Mouse (Mus musculus) ovary, postnatal 36 days (tissue): ENCODE data around the gene Fchsd2.

Experiments used
- DNase-seq: peaks from one replicate; pipeline ENCODE4 v3.0.0; 2022; ENCODE audit warnings: low spot score, mixed read lengths

Gene Fchsd2

DNA sequence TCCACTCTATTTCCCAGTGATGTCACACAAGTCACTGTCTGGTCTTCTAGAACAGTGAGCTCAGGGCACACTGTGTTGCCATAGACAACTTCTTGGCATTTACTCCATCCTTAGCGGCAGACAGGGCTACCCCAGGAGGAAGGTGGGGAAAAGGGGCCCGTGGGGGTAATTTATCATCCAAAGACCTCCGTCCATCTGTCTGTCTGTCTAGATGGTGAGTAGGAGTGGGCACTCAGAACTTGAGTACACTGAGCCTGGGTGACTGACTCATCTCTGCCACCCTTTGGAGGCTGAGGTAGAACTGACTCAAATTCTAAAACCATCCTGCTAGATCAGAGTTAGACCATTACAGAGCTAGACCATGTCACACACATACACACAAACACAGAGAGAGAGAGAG is 224.4 kb downstream of the Fchsd2 start, which contains the start of gene Stard10:
TSS of gene Stard10 (plus strand) at position 73 of the 400 bp plus-strand sequence.
- no peak for DNase-seq

GRCm38 (mm10) chr7:101318848-101319247 is 226.2 kb downstream of the Fchsd2 start:
- no peak for DNase-seq

DNA sequence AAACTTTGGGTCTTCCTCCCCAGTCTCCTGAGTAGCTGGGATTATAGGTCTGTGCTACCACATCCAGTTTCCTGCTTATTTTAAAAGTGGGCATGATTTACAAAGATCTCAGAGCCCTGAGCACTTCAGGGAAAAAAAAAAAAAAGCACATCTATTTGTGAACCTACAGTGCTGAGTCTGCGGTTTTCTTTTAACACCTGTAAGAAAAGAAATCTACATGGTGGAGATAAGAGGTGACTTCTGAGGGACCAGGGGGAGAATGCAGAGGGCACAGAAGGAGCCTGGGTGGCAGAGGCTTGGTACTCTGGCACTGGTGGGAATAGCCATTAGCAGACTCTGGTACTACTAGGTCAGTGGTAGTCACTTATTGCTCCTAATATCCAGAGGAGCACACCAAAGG is 227.1 kb downstream of the Fchsd2 start:
- DNase-seq, result no peak

DNA sequence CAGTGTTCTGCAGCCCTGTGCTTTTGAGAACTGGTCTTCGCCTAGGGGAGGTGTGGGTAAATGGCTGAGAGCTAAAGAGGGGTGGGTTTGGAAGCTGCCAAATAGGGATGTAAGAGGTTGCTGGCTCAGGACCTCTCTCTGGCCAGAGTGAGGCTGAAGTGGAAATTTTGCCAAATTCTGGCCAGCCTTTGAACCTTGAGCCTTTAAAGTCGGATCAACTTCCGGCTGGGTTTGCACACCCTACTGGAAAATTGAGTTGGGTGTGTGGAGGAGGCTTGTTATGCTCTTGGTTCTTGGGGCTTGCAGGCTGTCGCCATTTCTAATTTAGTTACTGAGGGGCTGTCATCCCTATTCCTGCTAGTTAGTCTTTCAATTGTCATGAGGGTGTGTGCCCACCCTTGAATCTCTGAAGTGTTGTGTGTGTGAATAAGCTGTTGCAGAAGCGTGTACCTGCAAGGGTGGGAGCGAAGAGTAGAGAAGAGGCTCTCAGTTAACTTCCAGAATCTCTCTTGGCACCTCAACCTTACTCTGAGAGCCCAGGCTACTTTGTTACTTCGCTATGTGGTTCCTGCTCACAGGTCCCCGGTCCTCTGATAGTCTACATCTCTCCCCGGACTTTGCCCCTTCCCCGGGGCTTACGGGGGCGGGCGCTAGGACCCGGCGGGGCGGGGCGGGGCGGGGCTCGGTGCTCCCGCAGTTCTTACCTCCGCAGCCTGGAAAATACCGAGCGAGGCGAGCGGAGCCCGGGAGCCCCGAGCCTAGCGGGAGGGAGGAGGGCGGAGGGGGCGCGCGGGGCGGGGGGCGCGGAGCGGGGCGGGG is 227.9 kb downstream of the Fchsd2 start:
- peak; percentile 51 for DNase-seq

DNA sequence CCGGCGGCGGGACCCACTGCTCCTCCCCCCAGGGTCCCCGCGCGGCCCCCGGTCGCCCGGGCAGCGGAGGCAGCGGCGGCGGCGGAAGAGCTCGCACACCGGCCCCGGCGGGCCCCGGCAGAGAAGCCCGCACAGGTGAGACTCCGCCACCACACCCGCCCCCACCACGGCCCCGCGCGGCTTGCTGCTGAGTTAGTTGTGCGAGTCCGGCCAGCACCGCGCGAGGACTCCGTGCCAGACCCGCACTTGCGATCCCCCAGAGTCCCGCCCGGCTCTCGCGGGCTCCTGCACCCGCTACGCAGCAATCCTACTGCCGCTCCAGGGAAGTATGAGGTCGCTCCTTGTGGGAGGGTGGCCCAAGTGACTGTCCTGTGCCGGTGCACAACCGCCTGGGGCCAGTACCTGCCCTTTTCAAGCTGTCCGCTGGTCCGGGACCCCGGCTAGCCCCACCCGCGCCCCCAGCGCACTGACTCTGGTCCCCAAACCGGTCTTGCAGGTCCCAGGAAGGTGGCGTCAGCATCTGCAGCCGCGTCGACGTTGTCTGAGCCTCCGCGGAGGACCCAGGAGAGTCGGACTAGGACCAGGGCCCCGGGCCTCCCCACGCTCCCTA is 228.7 kb downstream of the Fchsd2 start:
- peak; percentile 43 for DNase-seq

- peak; percentile 19 for DNase-seq
These were observed 230.5 kb downstream of the Fchsd2 start for GRCm38 (mm10) chr7:101323141-101323594.

- no peak for DNase-seq
These were observed 231.7 kb downstream of the Fchsd2 start for GRCm38 (mm10) chr7:101324142-101324962.

- DNase-seq, result no peak
These were observed 233.3 kb downstream of the Fchsd2 start for GRCm38 (mm10) chr7:101326006-101326405.

DNA sequence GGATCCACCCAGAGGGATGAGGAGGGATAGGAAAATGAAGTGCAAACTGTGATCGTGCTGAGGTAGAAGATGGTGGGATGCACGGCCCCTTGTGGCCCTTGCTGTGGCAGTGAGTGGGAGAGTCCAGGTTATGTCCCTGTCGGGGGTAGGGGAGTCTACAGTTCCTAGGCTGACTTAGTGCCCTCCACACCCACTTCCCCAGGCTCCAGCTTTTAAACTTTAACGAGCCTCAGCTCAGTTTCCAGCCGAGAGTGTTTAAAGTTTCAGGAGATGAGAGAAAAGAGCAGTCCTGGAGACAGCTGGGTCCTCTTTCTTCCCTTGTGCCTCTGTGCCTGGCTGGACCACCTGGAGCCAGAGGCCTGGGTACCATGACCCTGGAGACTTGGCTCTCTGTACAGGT is 234.6 kb downstream of the Fchsd2 start:
- DNase-seq, result no peak

- no peak for DNase-seq
These were observed 235.1 kb downstream of the Fchsd2 start for GRCm38 (mm10) chr7:101327786-101328185.

DNA sequence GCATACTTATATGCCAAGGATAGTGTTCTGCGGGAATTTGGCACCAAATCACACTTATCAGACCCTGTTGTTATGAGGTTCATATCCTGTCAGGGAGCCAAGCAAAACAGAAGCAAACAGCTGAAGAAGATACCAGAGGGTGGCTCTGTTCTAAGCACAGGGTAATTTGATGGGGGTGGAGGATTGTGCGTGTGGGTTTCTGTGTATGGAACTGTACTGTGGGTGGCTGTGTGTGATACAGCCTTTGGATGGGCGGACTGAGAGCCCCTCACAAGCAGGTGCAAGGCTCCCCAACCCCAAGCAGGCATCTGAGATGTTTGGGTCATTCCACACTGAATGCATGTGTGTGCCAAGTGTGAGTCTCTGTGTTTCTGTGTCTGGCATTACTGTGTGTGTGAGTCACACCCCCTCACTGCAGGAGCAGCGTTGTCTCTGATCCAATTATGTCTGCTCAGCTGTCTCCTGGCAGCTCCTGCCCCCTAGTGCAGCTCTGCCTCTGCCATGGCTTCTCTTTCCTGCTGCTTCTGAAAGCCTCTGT is 236.0 kb downstream of the Fchsd2 start:
- peak; percentile 18 for DNase-seq

DNA sequence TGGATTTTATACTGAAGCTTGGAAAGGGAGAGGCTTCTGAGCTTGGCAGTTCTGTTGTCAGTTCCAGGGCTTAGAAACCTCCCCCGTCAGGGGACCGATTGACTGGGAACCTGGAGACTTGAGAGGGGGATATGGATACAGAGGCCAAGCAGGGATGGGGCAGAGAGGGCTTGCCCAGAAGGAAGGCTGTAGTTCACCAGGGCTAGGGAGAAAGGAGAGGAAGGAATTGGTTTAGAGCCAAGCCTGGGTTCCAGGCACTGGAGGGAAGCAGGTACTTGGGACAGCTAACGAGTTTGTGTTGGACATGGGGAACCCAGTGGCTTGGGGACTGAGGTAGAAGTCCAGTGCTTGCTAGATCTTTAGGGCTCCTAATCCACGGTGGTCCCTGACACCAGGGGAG is 236.9 kb downstream of the Fchsd2 start:
- DNase-seq, result no peak

GRCm38 (mm10) chr7:101330074-101330840 is 237.6 kb downstream of the Fchsd2 start:
- DNase-seq, result no peak

GRCm38 (mm10) chr7:101330841-101331173 is 238.1 kb downstream of the Fchsd2 start:
- no peak for DNase-seq

DNA sequence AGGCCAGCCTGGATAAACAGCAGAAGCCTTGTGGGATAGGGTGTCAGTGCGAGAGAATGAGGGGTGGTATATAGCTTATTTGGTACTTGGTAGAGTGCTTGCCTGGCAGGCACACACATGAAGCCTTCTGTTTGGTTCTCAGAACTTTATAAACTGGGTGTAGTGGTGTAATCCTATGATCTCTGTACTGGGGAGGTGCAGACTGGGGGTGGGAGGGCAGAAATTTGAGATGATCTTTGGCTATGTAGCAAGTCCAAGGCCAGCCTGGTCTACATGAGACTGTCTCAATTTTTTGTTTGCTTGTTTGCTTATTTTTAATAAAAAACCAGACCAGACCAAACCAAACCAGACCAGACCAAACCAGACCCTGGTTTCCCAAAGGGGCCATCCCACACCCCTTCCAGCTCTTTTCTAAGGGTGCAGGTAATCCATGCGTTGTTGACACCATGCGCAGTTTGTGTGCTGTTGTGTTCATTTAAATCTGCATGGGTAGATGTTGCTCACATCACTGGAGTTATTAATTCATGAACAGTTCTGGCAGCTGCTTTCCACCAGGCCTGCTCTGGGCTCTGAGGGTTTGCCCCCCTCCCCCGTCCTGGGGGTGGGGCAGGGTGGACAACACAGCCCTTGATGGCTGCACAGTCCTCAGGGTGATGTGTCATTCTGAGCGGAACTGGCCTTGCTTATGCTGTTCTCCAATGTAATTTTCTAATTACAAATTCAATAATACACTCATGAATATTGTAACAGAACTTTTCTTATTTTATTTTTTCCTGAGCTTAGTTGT is 239.6 kb downstream of the Fchsd2 start:
- DNase-seq, result no peak
